Mouse (Mus musculus): ENCODE measurements at regions not wholly inside any gene's neighbourhood (a gene's known extent, or its start where the extent isn't known, plus 50 kb on each side); places are given as distances from the start of the nearest gene placed in this dataset.

DNA sequence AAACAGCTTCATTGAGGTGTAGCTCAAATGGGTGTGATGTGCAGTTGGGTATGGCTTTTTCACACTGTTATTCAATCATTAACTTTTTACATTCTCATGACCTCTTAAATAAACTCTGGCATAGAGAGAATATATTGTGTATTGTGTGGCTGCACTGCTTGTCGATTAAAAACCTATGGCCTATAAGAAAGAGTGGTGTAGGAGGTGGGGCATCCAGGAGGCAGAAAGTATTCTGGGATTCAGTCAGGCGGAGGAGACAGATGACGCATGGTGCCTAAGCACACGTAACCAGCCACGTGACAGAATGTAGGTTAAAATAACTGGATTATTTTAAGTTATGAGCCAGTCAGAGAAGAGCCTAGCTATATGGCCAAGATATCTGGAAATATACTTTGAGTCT is 78.2 kb upstream of the Slc16a7 start:
- DNase-seq: no peak

- DNase-seq: no peak
These were observed 99.1 kb upstream of the Slc16a7 start for GRCm38 (mm10) chr10:125488350-125488749.

DNA sequence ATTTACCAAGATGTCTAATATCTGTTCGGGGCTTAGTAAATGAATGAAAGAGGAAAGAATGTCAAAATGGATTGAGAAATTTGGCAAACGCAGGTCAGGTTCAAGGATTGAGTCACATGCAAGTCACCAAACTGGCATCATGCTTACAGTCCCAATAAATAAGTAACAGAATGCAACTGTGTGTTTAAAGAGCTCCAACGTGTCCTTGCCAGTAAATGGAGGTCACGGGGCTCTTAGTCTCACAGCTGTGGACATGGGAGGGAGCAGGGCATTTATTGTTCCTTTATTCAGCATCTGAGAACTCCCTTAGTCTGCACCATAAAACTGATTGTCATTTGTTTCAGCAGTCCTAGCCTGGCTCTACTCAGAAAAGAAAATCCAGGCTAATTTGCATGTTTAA is 101.1 kb upstream of the Slc16a7 start:
- DNase-seq: no peak

DNA sequence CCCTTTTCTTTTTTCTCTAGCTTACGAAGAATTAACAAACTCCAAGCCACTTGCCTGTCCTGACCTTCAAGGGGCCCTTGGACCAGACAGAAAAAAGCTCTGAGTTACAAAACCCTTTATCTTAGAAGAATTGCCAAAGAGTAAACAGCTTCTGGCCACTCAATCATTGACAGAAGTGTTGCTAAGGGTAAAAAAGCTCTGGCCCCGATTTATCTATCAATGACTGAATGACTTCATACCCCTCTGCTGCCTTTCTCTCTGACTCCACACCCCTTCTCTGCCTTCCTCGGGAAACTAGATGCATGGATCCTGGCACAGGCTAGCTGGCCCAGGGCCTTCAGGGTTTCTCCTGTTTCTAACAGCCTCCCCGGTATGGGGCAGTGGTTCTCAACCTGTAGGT is 105.2 kb upstream of the Slc16a7 start:
- no peak for DNase-seq

GRCm38 (mm10) chr10:125498347-125498746 is 109.1 kb upstream of the Slc16a7 start:
- peak in 1 of 2 experiments; percentile 7 for DNase-seq

- DNase-seq: no peak
These were observed 111.1 kb upstream of the Slc16a7 start for GRCm38 (mm10) chr10:125500338-125500737.

GRCm38 (mm10) chr10:125515026-125515425 is 125.8 kb upstream of the Slc16a7 start:
- no peak for DNase-seq

DNA sequence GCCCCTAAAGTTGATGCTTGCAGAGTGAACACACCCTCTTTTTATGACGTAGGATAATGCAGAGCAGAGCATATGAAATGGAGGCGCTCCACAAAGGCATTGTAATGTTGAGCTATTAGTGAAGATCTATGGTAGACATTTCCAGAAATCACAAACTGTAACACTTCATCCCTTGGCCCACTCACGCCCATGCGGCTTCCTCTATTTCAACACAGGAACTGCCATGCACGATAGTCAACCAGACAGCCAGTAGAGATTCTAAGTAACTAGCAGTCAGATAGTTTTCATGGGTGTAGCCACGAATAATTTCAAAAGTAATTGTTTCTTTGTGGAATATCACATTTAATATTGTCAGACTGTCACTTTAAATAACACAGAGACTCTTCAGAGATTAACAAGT is 141.6 kb upstream of the Slc16a7 start:
- DNase-seq: no peak

- peak; percentile 46 to 54 for DNase-seq
These were observed 149.1 kb upstream of the Slc16a7 start for GRCm38 (mm10) chr10:125538316-125538715.

DNA sequence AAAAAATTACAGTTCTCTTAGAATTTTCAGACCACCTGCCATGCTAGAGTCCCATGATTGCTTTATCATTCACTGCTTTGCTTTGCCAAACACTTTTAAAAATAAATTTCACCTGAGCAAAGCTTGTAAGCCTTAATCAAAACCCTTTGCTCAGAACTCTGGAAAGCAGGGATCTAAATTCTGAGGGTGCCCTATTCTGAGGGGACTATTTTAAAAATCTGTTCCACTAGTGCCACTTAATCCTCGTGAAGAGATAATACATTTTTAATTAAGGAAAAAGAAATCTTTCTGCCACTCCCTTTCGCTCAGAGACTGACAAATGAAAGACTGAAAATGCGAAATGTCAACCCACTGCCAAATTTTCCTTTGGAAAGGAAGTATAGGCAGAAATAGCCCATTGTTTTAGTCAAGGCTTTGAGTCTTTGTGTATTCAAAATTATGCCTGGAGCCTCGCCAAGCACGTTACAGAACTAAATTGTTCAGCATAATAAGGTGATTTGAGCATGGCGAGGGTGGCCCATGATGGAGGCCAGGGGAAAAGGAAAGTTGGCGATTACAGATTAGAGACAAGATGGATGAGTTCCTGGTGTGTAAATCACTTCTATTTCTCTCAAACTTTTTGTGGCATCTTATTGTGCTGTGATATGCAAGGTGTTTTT is 197.4 kb upstream of the Slc16a7 start:
- no peak for DNase-seq

GRCm38 (mm10) chr10:125593006-125593405 is 203.7 kb upstream of the Slc16a7 start:
- no peak for DNase-seq

GRCm38 (mm10) chr10:125607787-125608617 is 218.7 kb upstream of the Slc16a7 start:
- DNase-seq: no peak

- DNase-seq: no peak
These were observed 221.1 kb upstream of the Slc16a7 start for GRCm38 (mm10) chr10:125610353-125610752.

GRCm38 (mm10) chr10:125612773-125613172 is 223.5 kb upstream of the Slc16a7 start:
- no peak for DNase-seq

DNA sequence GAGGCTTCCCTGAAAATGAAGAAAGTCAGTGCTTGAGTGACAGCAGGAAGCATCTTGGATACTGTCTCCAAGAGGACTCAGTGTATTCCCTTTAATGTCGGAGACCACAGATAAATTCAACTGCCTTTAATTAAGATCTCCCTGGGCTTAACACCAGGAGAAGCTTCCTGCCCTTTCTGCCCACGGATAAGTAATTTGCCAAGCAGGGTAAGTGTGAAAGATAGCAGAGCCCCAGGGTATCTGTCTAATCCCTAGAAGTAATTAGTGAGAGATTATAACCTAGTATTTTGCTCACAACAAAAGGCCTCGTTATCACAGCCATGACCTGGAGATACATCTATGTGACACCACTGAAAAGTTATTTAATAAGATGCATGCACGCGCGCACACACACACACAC is 232.1 kb upstream of the Slc16a7 start:
- no peak for DNase-seq

DNA sequence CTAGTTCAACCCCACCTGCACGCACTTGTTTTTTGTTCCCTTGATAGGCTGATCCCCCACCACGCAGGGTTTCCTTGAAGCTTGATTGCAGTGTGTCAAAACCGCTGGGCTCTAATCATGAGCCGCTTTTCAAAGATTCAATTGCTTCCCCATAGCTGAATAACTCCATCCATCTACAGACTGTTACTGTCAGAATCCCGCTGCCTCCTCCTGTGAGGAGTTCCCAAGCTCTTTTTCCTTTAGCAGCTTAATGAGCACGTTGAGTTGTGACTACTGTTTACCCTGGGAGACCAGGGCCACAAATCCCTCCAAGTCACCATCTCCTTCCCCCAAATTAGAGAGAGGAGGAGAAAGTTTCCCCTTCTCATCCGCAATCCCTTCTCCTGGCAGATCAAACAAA is 234.6 kb upstream of the Slc16a7 start:
- DNase-seq: no peak

GRCm38 (mm10) chr10:125667906-125668305 is 278.6 kb upstream of the Slc16a7 start:
- DNase-seq: no peak

DNA sequence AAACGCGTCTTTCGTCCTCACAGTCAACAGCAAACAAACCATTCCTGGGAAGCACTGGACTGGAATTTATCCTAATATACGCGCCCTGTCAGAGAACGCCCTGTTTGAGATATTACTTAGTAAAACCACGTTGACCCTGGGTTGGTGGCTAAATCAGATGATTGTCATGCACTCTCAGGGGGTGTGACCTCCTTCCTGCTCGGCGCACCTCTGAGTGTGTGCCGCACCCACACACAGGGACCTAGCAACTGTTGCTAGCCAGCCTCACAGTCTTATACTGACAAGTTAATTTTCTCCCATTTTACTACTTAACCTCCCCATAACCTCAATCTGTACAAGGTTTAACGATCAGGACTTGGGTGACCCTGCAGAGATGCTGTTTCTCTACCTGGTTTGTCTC is 284.4 kb upstream of the Slc16a7 start:
- DNase-seq: no peak

GRCm38 (mm10) chr10:125679644-125680043 is 286.3 kb upstream of the Lrig3 start:
- DNase-seq: peak in 1 of 2 experiments; percentile 14

DNA sequence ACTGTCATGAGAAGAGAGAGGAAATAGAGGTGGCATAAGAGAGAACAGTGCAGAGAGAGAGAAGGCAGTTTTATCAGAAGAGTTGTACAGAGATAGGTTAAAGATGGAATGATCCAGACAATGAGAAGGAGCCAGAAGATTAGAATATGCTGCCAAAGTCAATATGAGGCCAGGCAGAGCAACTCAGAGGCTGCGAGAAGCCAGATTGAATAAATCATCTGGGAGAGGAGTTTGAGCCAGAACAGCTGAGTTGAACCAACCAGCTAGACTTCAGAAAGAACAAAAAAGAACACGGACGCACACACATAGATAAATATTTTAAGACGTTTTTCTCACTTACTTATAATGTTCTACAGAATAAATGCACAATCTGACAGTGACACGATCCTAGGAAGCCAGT is 280.8 kb upstream of the Lrig3 start:
- no peak for DNase-seq

DNA sequence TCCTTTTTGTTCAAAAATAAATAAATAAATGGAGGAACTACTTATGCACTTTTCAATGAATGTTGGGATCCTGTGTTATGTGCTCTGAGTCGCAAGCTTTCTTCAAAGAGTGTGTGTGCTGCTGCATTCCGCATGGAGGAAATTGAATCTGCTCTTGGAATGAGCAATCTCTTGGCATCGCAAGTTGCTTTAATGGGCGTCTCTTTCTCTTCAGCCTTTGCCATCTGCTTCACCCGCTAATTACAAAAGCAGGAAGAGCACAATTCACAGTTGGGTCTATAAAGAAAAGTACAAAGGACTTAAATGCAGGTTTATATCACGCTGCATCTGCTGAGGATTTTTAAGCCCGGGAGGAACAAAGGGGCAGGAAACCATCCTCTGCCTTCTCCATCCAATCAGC is 272.5 kb upstream of the Lrig3 start:
- peak; percentile 2 to 19 for DNase-seq

- no peak for DNase-seq
These were observed 269.8 kb upstream of the Lrig3 start for GRCm38 (mm10) chr10:125696159-125696558.

GRCm38 (mm10) chr10:125725077-125725680 is 240.8 kb upstream of the Lrig3 start:
- DNase-seq: peak; percentile 60 to 77

DNA sequence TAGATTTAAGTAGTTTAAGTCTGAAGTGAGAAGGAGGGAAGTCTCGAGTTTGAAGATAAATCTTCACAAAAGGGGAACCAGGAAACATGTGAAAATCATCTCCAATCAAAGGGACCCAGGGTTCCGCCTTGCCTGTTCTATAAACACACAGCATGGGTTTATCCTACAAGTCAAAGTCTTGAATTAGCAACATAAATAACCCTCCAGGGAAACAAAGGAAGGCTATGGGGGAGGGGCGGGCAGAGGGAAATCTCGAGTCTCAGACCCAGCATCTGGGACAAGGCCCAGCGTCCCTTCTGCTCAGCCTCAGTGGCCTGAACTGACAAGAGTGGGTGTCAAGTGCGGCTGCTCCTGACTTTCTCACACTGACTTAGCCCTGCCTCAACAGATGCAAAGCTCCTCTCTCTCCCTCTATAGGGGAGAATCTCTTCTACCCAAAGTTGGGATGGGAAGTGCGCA is 240.3 kb upstream of the Lrig3 start:
- DNase-seq: peak; percentile 10 to 30
